Mouse (Mus musculus): ENCODE measurements around the gene Gm7233.
"Not testable (repeated sequence)": the region's sequence is repeated elsewhere in the genome, so short reads cannot be mapped to it uniquely, and the experiment has no call there.

Gm7233 gene

GRCm38 (mm10) chr14:43179567-43179966, at the start of gene Gm7233:
Gene Gm7233, plus strand, starts transcription at chr14:43179867.
- not testable (repeated sequence) for DNase-seq

- DNase-seq: not testable (repeated sequence)
These were observed 12.5 kb upstream of the Gm7233 start for GRCm38 (mm10) chr14:43167189-43167588.

DNA sequence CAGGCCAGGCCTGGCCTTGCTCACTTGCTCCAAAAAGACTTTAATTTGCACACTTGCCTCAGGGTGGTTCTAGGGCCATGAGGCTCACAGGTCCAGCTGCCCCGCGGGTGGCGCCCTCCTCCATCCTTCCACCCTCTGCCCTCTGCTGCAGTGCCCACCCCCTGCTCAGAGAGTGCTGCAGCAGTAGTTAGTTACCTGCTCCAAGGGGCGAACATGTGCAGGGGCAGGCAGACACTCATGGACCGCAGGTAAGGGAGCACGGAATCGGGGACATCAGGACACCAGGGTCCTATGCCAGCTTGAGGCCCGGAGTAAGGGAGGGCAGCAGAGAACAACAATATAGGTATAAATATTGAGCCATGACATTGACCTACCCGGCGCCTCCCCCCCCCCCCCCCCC, 11.7 kb upstream of the Gm7233 start:
- DNase-seq: not testable (repeated sequence)

DNA sequence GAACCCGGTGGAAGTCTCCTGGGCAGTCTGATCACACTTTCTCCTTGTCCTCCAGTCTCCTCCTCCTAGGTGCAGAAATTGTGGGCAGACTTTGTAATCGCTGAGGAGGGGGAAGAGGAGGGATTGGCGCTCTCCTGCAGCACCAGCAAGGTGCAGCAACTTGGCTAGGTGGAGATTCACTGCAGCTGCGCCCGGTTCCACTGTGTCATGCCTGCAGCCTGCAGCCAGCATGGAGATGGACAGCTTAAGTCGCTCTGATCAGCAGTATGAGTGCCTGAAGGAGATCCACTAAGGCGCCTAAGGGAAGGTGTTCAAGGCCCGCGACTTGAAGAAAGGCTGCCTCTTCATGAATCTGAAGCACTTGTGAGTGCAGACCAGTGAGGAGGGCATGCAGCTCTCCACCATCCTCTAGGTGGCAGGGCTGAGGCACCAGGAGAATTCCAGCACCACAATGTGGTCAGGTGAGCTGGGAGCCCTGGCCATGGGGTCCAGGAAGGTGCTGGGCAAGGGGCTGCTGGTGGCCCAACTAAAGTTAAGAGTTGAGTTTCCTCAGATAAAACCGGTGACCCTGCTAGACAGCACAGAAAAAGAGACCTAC, 11.0 kb upstream of the Gm7233 start:
- DNase-seq: not testable (repeated sequence)

DNA sequence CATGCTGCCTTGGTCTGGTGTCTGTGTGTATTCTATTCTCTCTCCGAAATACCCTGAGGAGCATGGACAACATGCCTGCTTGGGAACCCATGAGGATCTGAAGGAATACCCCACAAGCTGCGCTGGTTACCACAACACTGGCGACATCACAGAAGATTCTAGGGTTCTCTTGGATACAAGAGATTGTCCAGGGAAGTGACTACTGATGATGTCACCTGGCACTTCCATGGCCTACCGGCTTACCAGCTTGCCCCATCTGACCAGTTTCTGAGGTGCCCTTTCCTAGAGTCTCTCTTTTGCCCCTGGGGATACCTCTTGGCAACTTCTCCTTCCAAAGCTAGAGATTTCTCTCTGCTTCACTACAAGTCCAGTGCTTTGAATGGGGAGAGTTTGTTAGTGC, 55.5 kb downstream of the Gm7233 start, which contains the start of gene Gm8122:
TSS of gene Gm8122 (minus strand) at position 101 of the 400 bp plus-strand sequence.
- not testable (repeated sequence) for DNase-seq
